Mouse (Mus musculus) lung, postnatal 4 days (tissue): Measurements from ENCODE around the gene Pigv.
"Not testable (repeated sequence)": the region's sequence is repeated elsewhere in the genome, so short reads cannot be mapped to it uniquely, and the experiment has no call there.

Experiments
- DNase-seq, 2 experiments: peaks; one replicate each; pipeline ENCODE4 v3.0.0; 2021

Pigv gene

GRCm38 (mm10) chr4:133672845-133673647, 599 bp upstream of the Pigv start:
- peak; percentile 46 to 56 for DNase-seq

- peak; percentile 86 to 88 for DNase-seq
Measured at GRCm38 (mm10) chr4:133671184-133671880, 1.1 kb downstream of the Pigv start.

- DNase-seq: no peak
Measured at GRCm38 (mm10) chr4:133669652-133670210, 2.7 kb downstream of the Pigv start.

- DNase-seq: peak in 1 of 2 experiments; percentile 53
Measured at GRCm38 (mm10) chr4:133668537-133668936, 3.9 kb downstream of the Pigv start.

- DNase-seq: peak; percentile 44 to 48
Measured at GRCm38 (mm10) chr4:133666199-133666598, 6.2 kb downstream of the Pigv start.

- no peak for DNase-seq
Measured at GRCm38 (mm10) chr4:133665118-133665517, 7.3 kb downstream of the Pigv start.

GRCm38 (mm10) chr4:133662945-133663344, 9.5 kb downstream of the Pigv start:
- DNase-seq: no peak

GRCm38 (mm10) chr4:133662421-133662820, 10.0 kb downstream of the Pigv start:
- no peak for DNase-seq

- DNase-seq: peak; percentile 88 to 94
Measured at GRCm38 (mm10) chr4:133660193-133661155, 12.0 kb downstream of the Pigv start.

GRCm38 (mm10) chr4:133659497-133660192, 12.8 kb downstream of the Pigv start:
- peak; percentile 80 to 86 for DNase-seq

GRCm38 (mm10) chr4:133658729-133659128, 13.7 kb downstream of the Pigv start:
- no peak for DNase-seq

GRCm38 (mm10) chr4:133657829-133658458, 14.5 kb downstream of the Pigv start:
- DNase-seq: no peak

- DNase-seq: no peak
Measured at GRCm38 (mm10) chr4:133656997-133657396, 15.4 kb downstream of the Pigv start.

- DNase-seq: no peak
Measured at GRCm38 (mm10) chr4:133656294-133656693, 16.2 kb downstream of the Pigv start.

- DNase-seq: not testable (repeated sequence)
Measured at GRCm38 (mm10) chr4:133654070-133654469, 18.4 kb downstream of the Pigv start.

- no peak for DNase-seq
Measured at GRCm38 (mm10) chr4:133652746-133653145, 19.7 kb downstream of the Pigv start.

- DNase-seq: no peak
Measured at GRCm38 (mm10) chr4:133651986-133652385, 20.5 kb downstream of the Pigv start.

- DNase-seq: no peak
Measured at GRCm38 (mm10) chr4:133651445-133651844, 21.0 kb downstream of the Pigv start.

GRCm38 (mm10) chr4:133649989-133650699, 22.3 kb downstream of the Pigv start, which contains the start of gene Zdhhc18:
TSS of gene Zdhhc18 (minus strand) at chr4:133650154.
- DNase-seq: peak; percentile 87 to 92

GRCm38 (mm10) chr4:133649464-133649863, 23.0 kb downstream of the Pigv start:
- DNase-seq: not testable (repeated sequence)

GRCm38 (mm10) chr4:133645680-133646079, 26.8 kb downstream of the Pigv start:
- no peak for DNase-seq
